Mouse (Mus musculus) embryo, embryonic 10 days (tissue): ENCODE measurements around the gene N4bp2l2.
A peak's percentile ranks its signal among the peaks of the same experiment; 100 is the strongest.
"Not testable (repeated sequence)": the region's sequence is repeated elsewhere in the genome, so short reads cannot be mapped to it uniquely, and the experiment has no call there.

Source experiments
- DNase-seq: peaks from one replicate; pipeline ENCODE4 v3.0.0-alpha.2; 2015; ENCODE audit warnings: low spot score

Gene N4bp2l2

GRCm38 (mm10) chr5:150666133-150666739, at the start of gene N4bp2l2:
Gene N4bp2l2 (minus strand): TSS chr5:150666183.
- not testable (repeated sequence) for DNase-seq

- no peak for DNase-seq
Observed at GRCm38 (mm10) chr5:150713431-150713830, 47.4 kb upstream of the N4bp2l2 start.

GRCm38 (mm10) chr5:150711503-150711902, 45.5 kb upstream of the N4bp2l2 start:
- no peak for DNase-seq

- DNase-seq = not testable (repeated sequence)
Observed at GRCm38 (mm10) chr5:150707181-150707580, 41.2 kb upstream of the N4bp2l2 start.

GRCm38 (mm10) chr5:150706651-150707050, 40.7 kb upstream of the N4bp2l2 start:
- not testable (repeated sequence) for DNase-seq

- DNase-seq = no peak
Observed at GRCm38 (mm10) chr5:150702714-150703113, 36.7 kb upstream of the N4bp2l2 start.

- DNase-seq = no peak
Observed at GRCm38 (mm10) chr5:150693277-150693676, 27.3 kb upstream of the N4bp2l2 start.

- DNase-seq = no peak
Observed at GRCm38 (mm10) chr5:150690685-150691084, 24.7 kb upstream of the N4bp2l2 start.

- DNase-seq = not testable (repeated sequence)
Observed at GRCm38 (mm10) chr5:150682862-150683261, 16.9 kb upstream of the N4bp2l2 start.

GRCm38 (mm10) chr5:150674866-150675265, 8.9 kb upstream of the N4bp2l2 start:
- DNase-seq = no peak

- peak; percentile 39 for DNase-seq
Observed at GRCm38 (mm10) chr5:150673880-150674621, 8.1 kb upstream of the N4bp2l2 start.

- peak; percentile 94 for DNase-seq
Observed at GRCm38 (mm10) chr5:150673153-150673835, 7.3 kb upstream of the N4bp2l2 start, which contains the start of gene Pds5b. Gene Pds5b (plus strand): TSS chr5:150673739.

GRCm38 (mm10) chr5:150672343-150672742, 6.4 kb upstream of the N4bp2l2 start:
- no peak for DNase-seq

- no peak for DNase-seq
Observed at GRCm38 (mm10) chr5:150668731-150669130, 2.7 kb upstream of the N4bp2l2 start.

GRCm38 (mm10) chr5:150665132-150665954, 640 bp downstream of the N4bp2l2 start:
- peak; percentile 98 for DNase-seq

- DNase-seq = no peak
Observed at GRCm38 (mm10) chr5:150664794-150665131, 1.2 kb downstream of the N4bp2l2 start.

GRCm38 (mm10) chr5:150663926-150664325, 2.1 kb downstream of the N4bp2l2 start:
- DNase-seq = not testable (repeated sequence)

- DNase-seq = not testable (repeated sequence)
Observed at GRCm38 (mm10) chr5:150660296-150660695, 5.7 kb downstream of the N4bp2l2 start.

- not testable (repeated sequence) for DNase-seq
Observed at GRCm38 (mm10) chr5:150659425-150659824, 6.6 kb downstream of the N4bp2l2 start.

- DNase-seq = no peak
Observed at GRCm38 (mm10) chr5:150654548-150654947, 11.4 kb downstream of the N4bp2l2 start.

- DNase-seq = no peak
Observed at GRCm38 (mm10) chr5:150652578-150652977, 13.4 kb downstream of the N4bp2l2 start.

- DNase-seq = no peak
Observed at GRCm38 (mm10) chr5:150644926-150645325, 21.1 kb downstream of the N4bp2l2 start.
